Mouse (Mus musculus) spleen, adult 2 months (tissue): ENCODE data around the gene Fxr1.

Source experiments
- CTCF ChIP-seq: fragments of 200-500 bp; IDR thresholded peaks from 2 replicates; pipeline ENCODE4 v1.5.1; 2011; ENCODE audit warnings: mild to moderate bottlenecking, inconsistent platforms; ENCODE audit not compliant: insufficient read depth, insufficient read length, insufficient replicate concordance; ENCODE audit errors: extremely low read depth
- POLR2A ChIP-seq: fragments of 200-500 bp; IDR thresholded peaks from 2 replicates; pipeline ENCODE4 v1.6.1; 2011; ENCODE audit warnings: low read depth, low read length, inconsistent platforms

DNA sequence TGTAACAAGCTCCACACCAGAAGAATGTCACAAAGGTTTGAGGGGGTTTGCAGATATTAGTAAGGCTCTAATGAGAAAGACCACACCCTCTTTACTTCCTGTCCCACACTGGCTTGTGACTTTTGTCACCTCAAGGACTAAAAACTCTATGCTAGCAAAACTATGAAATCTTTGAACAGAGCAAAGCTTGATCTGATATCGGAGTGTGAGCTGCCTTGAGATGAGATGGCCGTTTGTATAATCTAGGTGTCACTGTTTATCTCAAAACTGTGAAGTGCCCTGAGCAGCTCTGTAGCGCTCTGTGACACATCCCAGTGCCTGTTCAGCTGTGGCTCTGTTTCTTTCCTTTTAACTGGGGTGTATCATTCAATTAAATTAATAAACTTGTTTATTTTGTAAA lies 15.9 kb upstream of the Fxr1 start:
- TF ChIP-seq CTCF (no peak), POLR2A (no peak)
